Mouse (Mus musculus) limb, embryonic 14.5 days (tissue): Measurements from ENCODE around the gene Prr7. TPM values are rescaled to one million over a fixed set of nuclear protein-coding genes. Genes with fewer than 3 reads are reported as not detected.

Source experiments
- ATAC-seq: fragments of 200-750 bp; cut with Nextera tagmentation; 2 replicates; pipeline ENCODE4 v1.8.0; 2017; ENCODE audit warnings: low read depth, moderate number of reproducible peaks, moderate TSS enrichment; ENCODE audit not compliant: low FRiP score
- DNase-seq: peaks from one replicate; pipeline ENCODE4 v3.0.0-alpha.2; 2015; ENCODE audit warnings: low spot score
- H3K27ac ChIP-seq: fragments of 300-500 bp; sonication (generic); replicated peaks from 2 replicates; pipeline ENCODE4 v1.5.1; 2014; ENCODE audit warnings: low read depth, mild to moderate bottlenecking, low read length, moderate library complexity, mixed read lengths
- H3K27me3 ChIP-seq: fragments of 300-500 bp; sonication (generic); 2 replicates; pipeline ENCODE4 v1.6.1; 2014; ENCODE audit warnings: low read length, mixed read lengths; ENCODE audit not compliant: control insufficient read depth, insufficient read depth
- H3K36me3 ChIP-seq: fragments of 300-500 bp; sonication (generic); 2 replicates; pipeline ENCODE4 v1.6.1; 2014; ENCODE audit warnings: mild to moderate bottlenecking, low read length, moderate library complexity, mixed read lengths; ENCODE audit not compliant: control insufficient read depth, insufficient read depth
- H3K4me1 ChIP-seq: fragments of 300-500 bp; sonication (generic); 2 replicates; pipeline ENCODE4 v1.6.1; 2014; ENCODE audit warnings: antibody characterized with exemption, low read length, mixed read lengths; ENCODE audit not compliant: control insufficient read depth, insufficient read depth
- H3K4me2 ChIP-seq: fragments of 300-500 bp; sonication (generic); replicated peaks from 2 replicates; pipeline ENCODE4 v1.6.1; 2014; ENCODE audit warnings: low read depth, mild to moderate bottlenecking, low read length, moderate library complexity; ENCODE audit not compliant: severe bottlenecking
- H3K4me3 ChIP-seq: fragments of 300-500 bp; sonication (generic); replicated peaks from 2 replicates; pipeline ENCODE4 v1.5.1; 2014; ENCODE audit warnings: low read length
- H3K9ac ChIP-seq: fragments of 300-500 bp; sonication (generic); 2 replicates; pipeline ENCODE4 v1.6.1; 2014; ENCODE audit warnings: mild to moderate bottlenecking, low read depth, low read length, moderate library complexity; ENCODE audit not compliant: severe bottlenecking
- H3K9me3 ChIP-seq: fragments of 300-500 bp; sonication (generic); 2 replicates; pipeline ENCODE4 v1.6.1; 2016; ENCODE audit warnings: low read length; ENCODE audit not compliant: control insufficient read depth
- POLR2A ChIP-seq: fragments of 200-500 bp; IDR thresholded peaks from 2 replicates; pipeline ENCODE4 v1.8.0; 2012; ENCODE audit warnings: inconsistent platforms, mild to moderate bottlenecking, moderate library complexity, borderline replicate concordance; ENCODE audit not compliant: insufficient read depth, insufficient read length; ENCODE audit errors: extremely low read depth
- WGBS: fragments of 180-500 bp; shearing (Covaris S2); extraction: QIAGEN DNeasy Blood & Tissue Kit; methylation state at CpG from one replicate; pipeline ENCODE4 v1.1.7; 2014; 5-methylcytosine and 5-hydroxymethylcytosine counted together
- polyA plus RNA-seq, 2 experiments: library from polyadenylated mRNA; depleted of rRNA in 1 of 2; stranded (reverse) in 1 of 2; unstranded in 1 of 2; fragments of >200 nt; fragmentation: Nextera tagmentation in 1 of 2; extraction: Ambion mirVana in 1 of 2; gene quantifications; 2 replicates each; pipeline versions ENCODE4 v1.2.1 to v1.2.3; 2012 to 2014

Gene Prr7
- polyA plus RNA-seq, 2 experiments = 1.4 to 18.6 TPM

DNA sequence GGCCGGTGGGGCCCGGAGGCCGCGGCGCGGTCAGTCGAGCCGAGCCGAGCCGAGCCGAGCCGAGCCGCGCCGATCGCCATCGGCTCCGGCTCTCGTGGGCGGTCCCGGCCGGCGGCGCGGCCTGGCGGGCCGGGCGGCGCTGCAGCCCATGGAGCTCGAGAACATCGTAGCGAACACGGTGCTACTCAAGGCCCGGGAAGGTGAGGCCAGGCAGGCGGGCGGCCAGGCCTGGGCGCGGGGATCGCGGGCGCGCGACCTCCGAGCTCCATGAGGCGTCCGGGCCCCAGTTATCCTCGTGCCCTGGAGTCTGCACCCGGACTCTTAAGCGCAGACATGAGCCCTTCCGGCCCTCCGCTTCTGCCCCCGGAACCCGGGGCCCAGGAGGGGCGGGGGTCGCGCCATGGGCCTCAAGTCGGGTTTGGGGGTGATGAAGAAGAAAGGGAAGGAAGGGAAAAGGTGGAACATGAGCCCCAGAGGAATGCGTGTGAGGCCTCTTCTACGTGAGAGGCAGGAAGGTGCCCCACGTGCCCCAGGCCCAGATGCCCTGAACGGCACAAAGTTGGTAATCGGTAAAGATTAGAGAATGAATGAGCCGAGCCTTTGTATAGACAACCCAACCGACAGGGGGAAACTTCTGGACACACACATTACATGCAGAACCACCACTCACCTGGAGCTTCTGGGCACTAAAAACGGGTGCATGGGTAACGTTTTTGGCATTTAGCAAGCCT, 18.5 kb upstream of the Prr7 start:
- DNase-seq = no peak
- H3K36me3 ChIP-seq = peaks cover 13% of the 10 kb centered on the region
- H3K4me1 ChIP-seq = peaks cover 16% of the 10 kb centered on the region
- no peaks in the 10 kb centered on the region for H3K9me3 ChIP-seq
- peak overlapping the region; percentile 57 for H3K4me2 ChIP-seq
- TF ChIP-seq POLR2A = no peak
- H3K4me3 ChIP-seq = peak overlapping the region; percentile 70
- WGBS = under 1% methylated on average over 44 of the region's 66 CpGs
- peak; percentile 6 for ATAC-seq
- peak overlapping the region; percentile 86 for H3K9ac ChIP-seq
- H3K27me3 ChIP-seq = no peaks in the 10 kb centered on the region
- peak overlapping the region; percentile 83 for H3K27ac ChIP-seq

- Histone ChIP-seq H3K9me3 (no peaks in the 10 kb centered on the region), H3K27me3 (no peaks in the 10 kb centered on the region), H3K4me1 (peaks cover 16% of the 10 kb centered on the region), H3K9ac (peak overlapping the region; percentile 86; the same call in 1 of the 2 replicates), H3K4me2 (peak overlapping the region; percentile 57), H3K4me3 (peak overlapping the region; percentile 70), H3K27ac (no peak overlapping the region), H3K36me3 (peaks cover 24% of the 10 kb centered on the region)
- ATAC-seq (no peak), DNase-seq (no peak)
- 89% methylated on average over 6 of the region's 6 CpGs for WGBS
- no peak for TF ChIP-seq POLR2A
Observed at GRCm38 (mm10) chr13:55446483-55447105, 17.5 kb upstream of the Prr7 start.

GRCm38 (mm10) chr13:55447543-55447943, 16.5 kb upstream of the Prr7 start:
- H3K9me3 ChIP-seq = no peaks in the 10 kb centered on the region
- no peak overlapping the region for H3K27ac ChIP-seq
- H3K4me2 ChIP-seq = no peak overlapping the region
- ATAC-seq (no peak), DNase-seq (no peak)
- peaks cover 33% of the 10 kb centered on the region for H3K36me3 ChIP-seq
- WGBS = 36% methylated on average over 3 of the region's 3 CpGs
- no peak overlapping the region for H3K9ac ChIP-seq
- no peak for TF ChIP-seq POLR2A
- H3K27me3 ChIP-seq = no peaks in the 10 kb centered on the region
- H3K4me1 ChIP-seq = peaks cover 16% of the 10 kb centered on the region
- no peak overlapping the region for H3K4me3 ChIP-seq

- H3K36me3 ChIP-seq = peaks cover 39% of the 10 kb centered on the region
- no peak for TF ChIP-seq POLR2A
- H3K4me1 ChIP-seq = peaks cover 16% of the 10 kb centered on the region
- no peak overlapping the region for H3K4me3 ChIP-seq
- no peaks in the 10 kb centered on the region for H3K9me3 ChIP-seq
- 92% methylated on average over 5 of the region's 5 CpGs for WGBS
- no peak overlapping the region for H3K4me2 ChIP-seq
- ATAC-seq = no peak
- H3K27me3 ChIP-seq = no peaks in the 10 kb centered on the region
- no peak overlapping the region for H3K27ac ChIP-seq
- H3K9ac ChIP-seq = no peak overlapping the region
- no peak for DNase-seq
Observed at GRCm38 (mm10) chr13:55448131-55448530, 15.9 kb upstream of the Prr7 start.

DNA sequence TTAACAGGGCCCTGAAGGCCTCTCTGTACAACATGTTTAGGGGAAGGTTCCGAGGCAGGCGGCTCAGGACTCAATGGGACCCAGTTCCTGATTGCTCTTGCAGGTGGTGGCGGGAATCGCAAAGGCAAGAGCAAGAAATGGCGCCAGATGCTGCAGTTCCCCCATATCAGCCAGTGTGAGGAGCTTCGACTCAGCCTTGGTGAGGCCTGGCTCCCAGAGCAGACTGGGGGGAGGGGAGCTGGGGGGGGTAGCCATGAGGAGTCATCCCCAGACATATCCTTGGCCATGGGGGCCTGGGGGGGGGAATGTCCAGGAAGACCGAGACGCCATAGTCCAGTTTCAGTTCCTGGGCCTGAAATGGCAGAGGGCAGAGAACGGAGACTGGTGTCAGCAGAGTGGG, 14.9 kb upstream of the Prr7 start:
- no peak for TF ChIP-seq POLR2A
- H3K27ac ChIP-seq = no peak overlapping the region
- H3K27me3 ChIP-seq = no peaks in the 10 kb centered on the region
- peaks cover 50% of the 10 kb centered on the region for H3K36me3 ChIP-seq
- no peak overlapping the region for H3K4me3 ChIP-seq
- DNase-seq (no peak), ATAC-seq (no peak)
- no peak overlapping the region for H3K4me2 ChIP-seq
- peaks cover 13% of the 10 kb centered on the region for H3K4me1 ChIP-seq
- no peaks in the 10 kb centered on the region for H3K9me3 ChIP-seq
- 94% methylated on average over 9 of the region's 9 CpGs for WGBS
- no peak overlapping the region for H3K9ac ChIP-seq
